Mouse (Mus musculus) heart, postnatal 0 days (tissue): ENCODE measurements around the gene Pkp1. TPM values are rescaled to one million over a fixed set of nuclear protein-coding genes. Genes with fewer than 3 reads are reported as not detected.

Source experiments
- ATAC-seq: fragments of 200-750 bp; cut with Nextera tagmentation; 2 replicates; pipeline ENCODE4 v1.8.0; 2017; ENCODE audit warnings: low read depth, moderate number of reproducible peaks, moderate library complexity; ENCODE audit not compliant: insufficient read depth
- DNase-seq: peaks from one replicate; pipeline ENCODE4 v3.0.0-alpha.2; 2016; ENCODE audit warnings: low spot score
- H3K27ac ChIP-seq: fragments of 300-500 bp; sonication (generic); 2 replicates; pipeline ENCODE4 v1.5.1; 2014; ENCODE audit warnings: low read depth, mild to moderate bottlenecking
- H3K27me3 ChIP-seq: fragments of 300-500 bp; sonication (generic); 2 replicates; pipeline ENCODE4 v1.6.1; 2014; ENCODE audit warnings: low read length, mixed read lengths; ENCODE audit not compliant: control insufficient read depth, insufficient read depth
- H3K36me3 ChIP-seq: fragments of 300-500 bp; sonication (generic); replicated peaks from 2 replicates; pipeline ENCODE4 v1.6.1; 2014; ENCODE audit warnings: low read length, mixed read lengths; ENCODE audit not compliant: control insufficient read depth, insufficient read depth
- H3K4me1 ChIP-seq: fragments of 300-500 bp; sonication (generic); 2 replicates; pipeline ENCODE4 v1.6.1; 2014; ENCODE audit warnings: antibody characterized with exemption; ENCODE audit not compliant: control insufficient read depth, insufficient read depth
- H3K4me2 ChIP-seq: fragments of 300-500 bp; sonication (generic); 2 replicates; pipeline ENCODE4 v1.6.1; 2014; ENCODE audit warnings: low read depth, mild to moderate bottlenecking, low read length, moderate library complexity
- H3K4me3 ChIP-seq: fragments of 300-500 bp; sonication (generic); 2 replicates; pipeline ENCODE4 v1.5.1; 2014; ENCODE audit warnings: low read depth, low read length
- H3K9ac ChIP-seq: fragments of 300-500 bp; sonication (generic); replicated peaks from 2 replicates; pipeline ENCODE4 v1.6.1; 2014; ENCODE audit warnings: low read depth, low read length, mixed read lengths
- H3K9me3 ChIP-seq: fragments of 300-500 bp; sonication (generic); replicated peaks from 2 replicates; pipeline ENCODE4 v1.6.1; 2016; ENCODE audit warnings: low read length; ENCODE audit not compliant: control insufficient read depth
- CTCF ChIP-seq: IDR thresholded peaks from 2 replicates; pipeline ENCODE4 v1.5.1; 2016; ENCODE audit warnings: antibody characterized with exemption, control low read depth, low read depth
- EP300 ChIP-seq: IDR thresholded peaks from 2 replicates; pipeline ENCODE4 v1.6.1; 2016; ENCODE audit warnings: antibody characterized with exemption, low read depth
- WGBS: fragments of 180-500 bp; shearing (Covaris S2); extraction: QIAGEN DNeasy Blood & Tissue Kit; methylation state at CpG from one replicate; pipeline ENCODE4 v1.1.7; 2014; 5-methylcytosine and 5-hydroxymethylcytosine counted together
- polyA plus RNA-seq: library from polyadenylated mRNA; unstranded; fragments of >200 nt; fragmentation: Nextera tagmentation; extraction: Ambion mirVana; gene quantifications from 2 replicates; pipeline ENCODE4 v1.2.1, GENCODE M21; 2015
- total RNA-seq: library from RNA; depleted of rRNA; stranded (reverse); fragments of >200 nt; gene quantifications from 2 replicates; pipeline ENCODE4 v1.2.3, GENCODE M21; 2014; ENCODE audit warnings: low replicate concordance

Gene Pkp1
- total and polyA plus RNA-seq, 2 experiments from 2014 or later, result 0.05 TPM; not detected in 1

DNA sequence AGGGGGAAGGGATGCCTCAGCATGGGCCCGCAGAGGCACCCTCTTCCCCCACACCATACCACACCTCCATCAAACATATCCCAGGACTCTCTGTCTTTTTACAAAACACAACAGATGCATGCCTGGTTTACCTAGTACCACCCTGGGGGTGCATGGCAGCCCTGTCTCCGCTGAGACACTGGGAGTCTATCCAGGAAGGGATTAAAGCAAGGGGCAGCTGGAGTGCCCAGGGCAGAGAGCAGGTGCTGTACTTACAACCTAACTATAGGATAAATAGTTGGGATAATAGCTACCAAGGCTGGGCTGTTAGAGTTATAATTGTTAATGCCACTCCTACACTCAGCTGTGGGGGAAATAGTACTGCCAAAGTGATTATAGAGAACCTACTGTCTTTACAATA is 29.9 kb upstream of the Pkp1 start:
- DNase-seq, result no peak
- 65% methylated on average over 2 of the region's 2 CpGs for WGBS
- no peaks in the 10 kb centered on the region for H3K36me3 ChIP-seq
- ATAC-seq, result no peak
- TF ChIP-seq EP300, result no peak
- H3K4me1 ChIP-seq, result no peaks in the 10 kb centered on the region
- H3K27me3 ChIP-seq, result peaks cover 12% of the 10 kb centered on the region; the same call in 1 of the 2 replicates
- H3K4me2 ChIP-seq, result no peak overlapping the region
- H3K4me3 ChIP-seq, result no peak overlapping the region
- H3K9me3 ChIP-seq, result no peaks in the 10 kb centered on the region
- H3K27ac ChIP-seq, result no peak overlapping the region
- no peak overlapping the region for H3K9ac ChIP-seq

DNA sequence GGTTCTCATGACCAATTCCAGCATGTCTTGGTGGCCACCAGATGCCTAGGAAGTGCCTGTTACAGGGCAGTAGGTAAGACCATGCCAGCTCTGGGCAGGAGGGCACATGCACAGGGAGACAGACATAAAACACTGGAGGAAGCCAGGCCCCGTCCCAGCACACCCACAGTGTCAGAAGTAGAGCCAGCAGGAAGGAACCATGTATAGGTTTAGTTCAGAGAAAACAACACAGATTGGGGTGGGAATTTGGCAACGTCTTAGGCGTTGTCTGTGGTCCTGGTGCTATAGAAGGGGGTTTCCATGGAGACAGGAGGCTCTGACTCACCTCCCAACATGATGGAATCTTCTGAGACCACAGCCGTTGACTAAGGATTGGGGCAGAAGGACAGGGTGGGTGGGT is 27.2 kb upstream of the Pkp1 start:
- TF ChIP-seq CTCF (no peak), EP300 (no peak)
- H3K9me3 ChIP-seq, result no peaks in the 10 kb centered on the region
- no peak overlapping the region for H3K4me3 ChIP-seq
- no peak overlapping the region for H3K9ac ChIP-seq
- DNase-seq, result no peak
- no peaks in the 10 kb centered on the region for H3K36me3 ChIP-seq
- H3K4me1 ChIP-seq, result no peaks in the 10 kb centered on the region
- no peak overlapping the region for H3K27ac ChIP-seq
- H3K4me2 ChIP-seq, result no peak overlapping the region
- no peak for ATAC-seq
- H3K27me3 ChIP-seq, result peaks cover 23% of the 10 kb centered on the region
- WGBS, result 54% methylated on average over 4 of the region's 4 CpGs

DNA sequence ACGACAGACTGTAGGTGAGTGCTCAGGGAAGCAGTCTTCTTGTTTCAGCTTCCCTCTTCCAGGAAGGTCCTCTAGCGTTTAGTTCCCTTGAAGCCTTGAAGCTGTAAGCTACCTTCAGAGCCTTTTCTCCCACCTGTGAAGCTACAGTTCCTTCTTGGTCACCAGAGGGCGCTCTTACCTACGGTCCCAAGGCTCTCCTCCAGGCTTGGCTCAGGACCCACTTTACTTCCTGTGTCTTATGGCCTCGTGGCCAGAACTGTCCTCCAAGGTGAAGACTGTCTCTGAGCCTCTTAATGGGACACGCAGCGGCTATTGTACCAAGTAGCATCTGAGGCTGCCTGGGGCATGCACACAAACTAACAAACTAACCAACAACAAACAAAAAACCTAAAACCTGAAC is 26.7 kb upstream of the Pkp1 start:
- H3K9ac ChIP-seq, result no peak overlapping the region
- H3K27me3 ChIP-seq, result peaks cover 23% of the 10 kb centered on the region
- H3K4me1 ChIP-seq, result no peaks in the 10 kb centered on the region
- 6% methylated on average over 7 of the region's 7 CpGs for WGBS
- H3K4me3 ChIP-seq, result no peak overlapping the region
- peak; percentile 55 for DNase-seq
- H3K4me2 ChIP-seq, result no peak overlapping the region
- ATAC-seq, result no peak
- no peaks in the 10 kb centered on the region for H3K9me3 ChIP-seq
- TF ChIP-seq EP300 (no peak), CTCF (peak; percentile 56)
- H3K27ac ChIP-seq, result no peak overlapping the region
- no peaks in the 10 kb centered on the region for H3K36me3 ChIP-seq

DNA sequence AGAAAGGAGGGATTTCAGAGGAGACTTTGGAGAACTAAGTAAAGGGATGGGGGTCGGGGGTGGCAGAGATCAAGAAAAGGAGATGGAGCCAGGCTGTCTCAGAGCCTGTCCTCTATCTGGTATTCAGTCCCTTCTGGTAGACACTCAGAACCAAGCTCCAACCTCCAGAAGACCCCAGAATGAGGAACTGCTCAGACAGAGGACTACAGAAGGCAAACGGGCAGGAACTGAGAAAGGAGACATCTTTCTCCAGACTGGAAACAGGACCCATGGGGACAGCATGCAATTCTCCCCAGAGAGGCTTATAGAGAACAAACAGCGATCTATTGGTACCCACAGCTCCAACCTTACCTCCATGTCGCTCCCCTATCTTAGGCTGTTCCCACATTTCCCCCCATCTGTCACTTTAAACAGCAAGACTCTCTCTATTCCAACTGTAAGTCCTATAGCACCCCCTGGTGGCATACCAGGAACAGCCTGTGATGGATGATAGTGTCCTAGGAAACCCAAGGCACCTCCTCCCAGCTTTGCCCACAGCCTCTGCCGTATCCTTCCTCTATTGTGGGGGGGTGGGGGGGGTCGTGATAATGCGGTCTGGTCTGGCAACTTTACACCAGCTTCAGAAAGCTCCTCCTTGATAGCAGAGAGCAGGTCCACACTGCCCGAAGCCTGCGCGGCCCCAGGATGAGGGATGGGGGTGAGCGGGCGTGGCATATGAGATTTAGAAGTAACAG is 25.7 kb upstream of the Pkp1 start:
- Histone ChIP-seq H3K9ac (no peak overlapping the region), H3K27ac (no peak overlapping the region), H3K27me3 (peaks cover 23% of the 10 kb centered on the region), H3K9me3 (no peaks in the 10 kb centered on the region), H3K4me2 (no peak overlapping the region), H3K4me3 (no peak overlapping the region), H3K36me3 (no peaks in the 10 kb centered on the region), H3K4me1 (no peaks in the 10 kb centered on the region)
- TF ChIP-seq EP300 (no peak), CTCF (peak; percentile 93)
- ATAC-seq, result peak; percentile 57; the same call in 1 of the 2 replicates
- WGBS, result 41% methylated on average over 12 of the region's 12 CpGs
- peak; percentile 90 for DNase-seq

DNA sequence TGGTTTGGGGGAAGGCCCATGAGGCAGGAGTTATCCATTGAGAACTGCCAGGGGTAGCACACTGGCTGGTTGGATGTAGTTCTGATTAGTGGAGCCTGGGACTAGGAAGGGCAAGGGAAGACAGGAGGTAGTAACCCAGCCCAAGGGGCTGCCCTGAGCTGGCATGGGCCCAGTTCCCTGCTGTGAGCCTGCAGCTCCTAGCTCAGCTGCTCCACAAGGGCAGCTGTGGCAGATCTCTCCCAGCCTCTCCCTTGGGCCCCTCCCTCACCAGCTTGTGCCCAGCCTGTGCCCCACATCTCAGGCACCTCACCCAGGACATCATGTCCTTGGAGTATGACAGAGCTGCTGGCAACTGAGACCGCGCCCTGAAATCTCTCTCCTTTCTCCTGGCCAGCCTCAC is 24.7 kb upstream of the Pkp1 start:
- no peaks in the 10 kb centered on the region for H3K4me1 ChIP-seq
- ATAC-seq, result peak; percentile 16; the same call in 1 of the 2 replicates
- no peak overlapping the region for H3K27ac ChIP-seq
- 81% methylated on average over 2 of the region's 2 CpGs for WGBS
- no peaks in the 10 kb centered on the region for H3K36me3 ChIP-seq
- no peaks in the 10 kb centered on the region for H3K9me3 ChIP-seq
- TF ChIP-seq EP300, result no peak
- TF ChIP-seq CTCF, result no peak
- H3K4me3 ChIP-seq, result no peak overlapping the region
- H3K9ac ChIP-seq, result no peak overlapping the region
- H3K27me3 ChIP-seq, result peaks cover 23% of the 10 kb centered on the region
- no peak for DNase-seq
- H3K4me2 ChIP-seq, result no peak overlapping the region

DNA sequence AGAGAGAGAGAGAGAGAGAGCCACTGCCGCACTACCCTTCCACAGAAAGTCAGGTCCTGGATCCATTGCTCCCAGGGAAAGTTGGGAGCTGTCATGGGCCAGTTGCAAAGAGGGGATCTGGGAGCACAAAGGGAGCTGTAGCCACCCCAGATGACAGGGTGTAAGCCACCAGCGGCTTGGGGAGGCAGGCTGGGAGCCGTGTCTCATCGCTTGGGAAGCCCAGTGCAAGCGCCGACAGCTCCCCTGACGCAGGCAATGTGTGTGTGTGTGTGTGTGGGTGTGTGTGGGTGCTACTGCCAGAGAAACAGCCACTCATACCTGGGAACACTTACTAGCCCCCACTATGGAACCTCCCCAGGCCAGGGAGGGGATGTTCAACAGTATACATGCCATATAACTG is 23.1 kb upstream of the Pkp1 start:
- no peak overlapping the region for H3K4me2 ChIP-seq
- WGBS, result 27% methylated on average over 7 of the region's 7 CpGs
- H3K27me3 ChIP-seq, result peaks cover 21% of the 10 kb centered on the region
- TF ChIP-seq CTCF, result no peak
- no peak overlapping the region for H3K4me3 ChIP-seq
- no peaks in the 10 kb centered on the region for H3K36me3 ChIP-seq
- ATAC-seq (no peak), DNase-seq (no peak)
- H3K4me1 ChIP-seq, result peaks cover 4% of the 10 kb centered on the region; the same call in 1 of the 2 replicates
- H3K9ac ChIP-seq, result no peak overlapping the region
- H3K27ac ChIP-seq, result no peak overlapping the region
- H3K9me3 ChIP-seq, result no peaks in the 10 kb centered on the region
